Comparison of ENCODE assay signal across 9 mouse cellular contexts in the genomic region with DNA sequence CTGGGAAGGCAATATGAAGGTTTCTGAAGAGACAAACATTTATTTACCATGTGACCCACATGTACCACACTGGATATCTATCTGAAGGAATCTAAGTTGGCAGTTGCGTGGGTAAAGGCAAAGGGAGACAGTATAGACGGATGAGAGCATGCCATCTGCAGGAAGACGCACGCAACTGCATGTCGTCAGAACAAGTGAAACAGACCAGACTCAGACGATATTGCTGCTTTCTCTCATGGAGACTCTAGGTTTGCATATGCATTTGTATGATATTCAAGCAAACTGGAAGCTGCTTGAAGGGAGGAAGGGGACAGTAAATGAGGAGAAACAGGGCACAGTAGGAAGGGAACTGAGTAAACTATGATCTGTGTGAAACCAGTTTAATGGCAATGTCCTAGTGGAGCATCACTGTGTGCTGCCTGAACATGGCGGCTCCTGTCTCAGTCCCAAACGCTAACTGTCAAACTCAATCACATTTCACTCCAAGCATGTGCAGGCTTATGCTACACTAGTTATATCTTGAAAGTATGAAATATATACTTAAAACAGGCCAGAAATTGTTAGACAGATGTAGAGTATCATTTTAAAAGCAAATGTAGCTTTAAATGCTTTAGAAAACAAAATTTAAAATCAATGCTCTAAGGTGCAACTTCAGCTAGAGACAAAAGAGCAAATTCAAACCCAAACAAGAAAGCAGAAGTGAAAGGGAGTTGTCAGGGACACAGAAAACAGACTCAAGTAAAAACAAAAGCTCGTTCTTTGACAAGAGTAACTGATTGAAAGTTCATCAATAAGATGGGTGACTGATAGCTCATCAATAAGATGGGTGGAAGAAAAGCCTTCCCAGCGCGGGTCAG. TPM values are rescaled to one million over a fixed set of nuclear protein-coding genes. Genes with fewer than 3 reads are reported as not detected.
DNase-seq lines count a peak whose midpoint lies in the region; ATAC-seq and TF ChIP-seq lines count a peak whose summit lies in the region.
"Had no signal": no experiment of that assay in that cellular context is flagged by ENCODE, and none has a peak within 500 bp of the region (broad histone marks: within the 10 kb centered on the region; RNA-seq: fewer than 3 reads in every experiment).

No protein-coding gene starts in this region.

- peaks cover 4% of the 10 kb centered on the region; the same call in 1 of the 2 replicates for H3K36me3 ChIP-seq in kidney, embryonic 16.5 days (ENCODE audit: insufficient read depth, low read length)

- ATAC-seq in kidney, embryonic 16.5 days (ENCODE audit: low FRiP score, low TSS enrichment) = no peak

- no peak for TF ChIP-seq POLR2A in cortical plate, adult 2 months (IDR thresholded peaks at IDR 0.05; ENCODE audit: extremely low read depth, insufficient read depth, low read length)

- no peaks in the 10 kb centered on the region for H3K9me3 ChIP-seq in kidney, embryonic 16.5 days (ENCODE audit: low read length)
- H3K9me3 ChIP-seq: limb, embryonic 15.5 days had no signal

- no peak overlapping the region for H3K9ac ChIP-seq in kidney, embryonic 16.5 days (replicated peaks; ENCODE audit: low read length)
- H3K9ac ChIP-seq: limb, embryonic 15.5 days had no signal

- 71% methylated on average over 11 of the region's 11 CpGs for WGBS in kidney, embryonic 16.5 days

- no peak overlapping the region for H3K4me2 ChIP-seq in kidney, embryonic 16.5 days (replicated peaks; ENCODE audit: low read depth, low read length)
- H3K4me2 ChIP-seq: limb, embryonic 15.5 days had no signal

- H3K27ac ChIP-seq in kidney, embryonic 16.5 days (ENCODE audit: low read length) = no peak overlapping the region
- H3K27ac ChIP-seq in cortical plate, adult 2 months (ENCODE audit: insufficient read depth, low read length) = no peak overlapping the region
- H3K27ac ChIP-seq: limb, embryonic 15.5 days had no signal

- H3K4me3 ChIP-seq in kidney, embryonic 16.5 days (ENCODE audit: low read length) = no peak overlapping the region
- no peak overlapping the region for H3K4me3 ChIP-seq in cortical plate, adult 2 months (ENCODE audit: insufficient read depth, low read length)
- H3K4me3 ChIP-seq: limb, embryonic 15.5 days had no signal

- no peaks in the 10 kb centered on the region for H3K4me1 ChIP-seq in kidney, embryonic 16.5 days (ENCODE audit: insufficient read depth, low read length)
- H3K4me1 ChIP-seq in cortical plate, adult 2 months (ENCODE audit: control insufficient read depth, insufficient read depth, low read length) = no peaks in the 10 kb centered on the region
- H3K4me1 ChIP-seq: limb, embryonic 15.5 days had no signal

- H3K27me3 ChIP-seq in kidney, embryonic 16.5 days (ENCODE audit: insufficient read depth, low read length) = no peaks in the 10 kb centered on the region
- H3K27me3 ChIP-seq: limb, embryonic 15.5 days had no signal

- peak; percentile 71 for TF ChIP-seq CTCF in cortical plate, adult 2 months (IDR thresholded peaks at IDR 0.05; ENCODE audit: extremely low read depth, insufficient read depth, low read length)

- peak; percentile 19 for DNase-seq in adrenal gland, adult 2 months
- no peak for DNase-seq in adrenal gland, postnatal 25 days
- peak; percentile 14 for DNase-seq in kidney, postnatal 14 days
- DNase-seq in lung, postnatal 14 days = peak; percentile 37
- DNase-seq in thymus, postnatal 25 days = peak; percentile 70
- DNase-seq in urinary bladder, adult 2 months (ENCODE audit: low spot score) = no peak

RNA-seq across cellular contexts. Expression of a gene that starts 24.2 kb away (rescaled TPM):
- 1 to 10 TPM; 2.9 to 7.6 TPM for total RNA-seq in adrenal gland, adult 2 months (2021)
- 1.1 and 1.4 TPM in 2 replicates for polyA plus RNA-seq in adrenal gland, adult 2 months (2012; rRNA removed)
- 10.8 and 11.0 TPM in 2 replicates for total RNA-seq in adrenal gland, postnatal 25 days (2021)
- 28.2 and 38.3 TPM in 2 replicates for polyA plus RNA-seq in kidney, embryonic 16.5 days (2015; fragmentation: Nextera tagmentation; extraction: Ambion mirVana)
- 14.1 and 15.1 TPM in 2 replicates for polyA plus RNA-seq in cortical plate, adult 2 months (2012; rRNA removed)
- 11.7 and 12.1 TPM in 2 replicates for polyA plus RNA-seq in urinary bladder, adult 2 months (2012; rRNA removed)

RNA-seq across cellular contexts. Expression of a gene that starts 30.0 kb away (rescaled TPM):
- total RNA-seq in adrenal gland, adult 2 months (2021) = 1 to 10 TPM; 2.2 to 4.0 TPM
- polyA plus RNA-seq in adrenal gland, adult 2 months (2012; rRNA removed) = 0.19 and 0.22 TPM in 2 replicates
- 4.1 and 4.7 TPM in 2 replicates for total RNA-seq in adrenal gland, postnatal 25 days (2021)
- polyA plus RNA-seq in kidney, embryonic 16.5 days (2015; fragmentation: Nextera tagmentation; extraction: Ambion mirVana) = 25.3 and 31.3 TPM in 2 replicates
- polyA plus RNA-seq in cortical plate, adult 2 months (2012; rRNA removed) = 1.5 and 2.4 TPM in 2 replicates
- 1.2 and 1.8 TPM in 2 replicates for polyA plus RNA-seq in urinary bladder, adult 2 months (2012; rRNA removed)

Comparison
In these comparisons a context has a peak if more than half of its experiments do, and no peak if none do; other contexts are left out.
1. DNase-seq: peak in adrenal gland, adult 2 months (single experiment), kidney, postnatal 14 days (single experiment), lung, postnatal 14 days (single experiment) and thymus, postnatal 25 days (single experiment); none in adrenal gland, postnatal 25 days (single experiment) and urinary bladder, adult 2 months (single experiment).